Mouse (Mus musculus): ENCODE measurements around the gene Fry.

DNA sequence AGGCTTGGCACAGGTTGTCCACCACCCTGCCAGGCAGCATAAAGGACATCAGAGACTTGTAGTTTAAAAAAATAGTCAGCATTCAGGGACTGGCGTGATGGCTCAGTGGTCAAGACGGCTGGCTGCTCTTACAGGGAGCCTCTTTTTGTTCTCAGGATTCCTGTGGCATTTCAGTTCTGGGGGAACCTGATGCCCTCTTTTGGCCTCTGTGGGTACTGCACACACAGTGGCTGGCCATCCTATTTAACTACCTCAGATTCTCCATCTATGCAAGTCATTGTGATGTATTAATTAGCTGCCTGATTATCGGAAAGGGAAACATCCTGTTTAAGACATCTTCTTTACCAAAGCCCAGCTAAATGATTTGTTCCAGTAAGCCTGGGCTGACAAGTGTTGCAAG lies 128.3 kb downstream of the Fry start:
- TF ChIP-seq POLR2A (IDR thresholded peaks at IDR 0.05; ENCODE audit: extremely low read depth, insufficient read depth, low read length) (no peak), CTCF (IDR thresholded peaks at IDR 0.05; ENCODE audit: extremely low read depth, insufficient read depth, low read length) (peak; percentile 29; the same call in 1 of the 2 replicates)
